Mouse (Mus musculus) liver, postnatal 0 days (tissue): Measurements from ENCODE around the gene Tmem89.

Source experiments
- CTCF ChIP-seq: sonication (generic); IDR thresholded peaks from 2 replicates; pipeline ENCODE4 v1.5.1; 2016; ENCODE audit warnings: antibody characterized with exemption, low read depth
- EP300 ChIP-seq: IDR thresholded peaks from 2 replicates; pipeline ENCODE4 v1.6.1; 2016; ENCODE audit warnings: antibody characterized with exemption, low read depth, mild to moderate bottlenecking

- TF ChIP-seq EP300 (no peak), CTCF (no peak)
Measured at GRCm38 (mm10) chr9:108925897-108926296, 11.5 kb downstream of the Tmem89 start.
